Mouse (Mus musculus) skeletal muscle tissue, adult 2 months (tissue): Measurements from ENCODE around the gene Usp7.
"Not testable (repeated sequence)": the region's sequence is repeated elsewhere in the genome, so short reads cannot be mapped to it uniquely, and the experiment has no call there.

Source experiments
- DNase-seq: peaks from one replicate; pipeline ENCODE4 v3.0.0-alpha.2; 2012; ENCODE audit warnings: low read depth, low spot score

The Usp7 gene

DNA sequence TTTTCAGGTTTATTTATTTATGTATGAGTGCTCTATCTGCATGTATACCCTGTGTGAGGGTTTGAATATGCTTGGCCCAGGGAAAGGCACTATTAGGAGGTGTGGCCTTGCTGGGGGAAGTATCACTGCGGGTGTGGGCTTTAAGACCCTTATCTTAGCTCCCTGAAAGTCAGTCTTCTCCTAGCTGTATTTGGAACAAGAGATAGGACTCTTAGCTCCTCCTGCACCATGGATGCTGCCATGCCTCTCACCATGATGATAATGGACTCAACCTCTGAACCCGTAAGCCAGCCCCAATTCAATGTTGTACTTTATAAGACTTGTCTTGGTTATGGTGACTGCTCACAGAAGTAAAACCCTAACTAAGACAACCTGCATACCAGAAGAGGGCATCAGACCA is 39.8 kb downstream of the Usp7 start:
- no peak for DNase-seq

DNA sequence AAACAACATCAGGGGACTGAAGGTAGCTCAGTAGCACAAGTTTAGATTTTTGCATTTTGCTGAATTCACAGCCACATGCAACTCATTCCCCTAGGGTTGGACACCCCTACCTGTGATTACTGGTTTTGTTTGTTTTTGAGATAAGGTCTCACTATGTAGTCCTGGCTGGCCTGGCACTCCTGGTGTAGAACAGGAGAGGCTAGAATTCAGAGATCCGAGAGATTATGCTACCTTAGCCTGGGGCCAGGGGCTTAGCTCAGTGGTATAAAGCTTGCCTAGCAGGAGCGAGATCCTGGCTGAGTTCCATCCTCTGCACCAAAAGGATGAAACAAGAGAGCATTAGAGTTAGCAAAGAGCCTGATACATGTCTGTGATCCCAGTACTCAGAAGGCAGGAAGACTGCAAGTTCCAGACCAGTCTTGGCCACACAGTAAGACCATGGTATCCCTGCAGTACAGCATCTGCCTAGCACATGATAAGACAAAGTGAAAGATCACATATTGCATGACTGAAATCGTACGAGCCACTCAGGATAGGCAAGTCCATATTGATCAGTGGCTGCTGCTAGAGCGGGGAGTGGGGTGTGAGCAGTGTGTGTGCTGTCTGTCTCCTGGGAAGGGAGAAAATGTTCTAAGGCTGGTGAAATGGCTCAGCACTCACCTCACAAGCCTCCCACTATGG is 40.4 kb downstream of the Usp7 start:
- DNase-seq, result no peak

DNA sequence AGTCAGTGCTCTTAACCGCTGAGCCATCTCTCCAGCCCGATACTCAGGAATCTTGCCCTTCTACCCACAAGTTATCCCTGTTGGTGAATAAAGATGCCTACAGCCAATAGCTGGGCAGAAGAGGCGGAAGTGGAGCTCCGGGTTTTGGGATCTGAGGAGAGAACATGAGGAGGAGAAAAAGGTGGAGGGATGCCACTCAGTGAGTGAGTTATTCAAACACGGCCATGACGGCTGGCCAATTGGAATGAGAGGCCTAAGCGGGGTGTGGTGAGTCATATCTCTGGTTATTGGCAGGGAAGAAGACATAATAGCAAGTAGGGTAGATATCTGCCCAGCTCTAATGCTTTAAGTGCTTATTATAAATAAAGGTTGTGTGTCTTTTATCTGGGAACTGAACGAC is 43.2 kb downstream of the Usp7 start:
- DNase-seq, result no peak

DNA sequence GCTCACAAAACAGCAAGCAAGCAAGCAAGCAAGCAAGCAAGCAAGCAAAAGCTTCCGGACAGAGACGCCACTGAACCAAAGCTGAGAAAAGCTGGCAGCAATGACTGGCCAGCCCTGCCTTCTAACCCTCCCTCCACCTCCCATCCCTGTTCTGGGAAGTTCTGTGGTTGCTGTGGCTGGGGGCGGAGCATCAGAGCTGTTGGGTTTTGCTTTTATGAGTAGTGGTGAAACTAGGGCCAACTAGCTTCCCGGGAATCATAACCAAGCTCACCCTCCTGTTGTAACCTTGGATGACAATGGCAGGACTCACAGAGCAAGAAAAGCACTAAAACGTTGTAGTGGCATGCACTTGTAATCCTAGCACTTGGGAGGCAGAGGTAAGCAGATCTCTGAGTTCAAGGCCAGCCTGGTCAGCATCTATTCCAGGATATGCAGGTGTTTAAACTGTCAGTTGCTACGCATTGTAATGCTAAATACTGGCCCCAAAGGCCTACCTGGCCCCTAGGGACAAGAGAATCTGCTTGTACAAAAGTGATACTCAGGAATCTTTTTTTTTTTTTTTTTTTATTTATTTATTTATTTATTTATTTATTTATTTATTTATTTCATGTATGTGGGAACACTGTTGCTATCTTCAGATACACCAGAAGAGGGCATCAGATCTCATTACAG is 43.8 kb downstream of the Usp7 start:
- no peak for DNase-seq

DNA sequence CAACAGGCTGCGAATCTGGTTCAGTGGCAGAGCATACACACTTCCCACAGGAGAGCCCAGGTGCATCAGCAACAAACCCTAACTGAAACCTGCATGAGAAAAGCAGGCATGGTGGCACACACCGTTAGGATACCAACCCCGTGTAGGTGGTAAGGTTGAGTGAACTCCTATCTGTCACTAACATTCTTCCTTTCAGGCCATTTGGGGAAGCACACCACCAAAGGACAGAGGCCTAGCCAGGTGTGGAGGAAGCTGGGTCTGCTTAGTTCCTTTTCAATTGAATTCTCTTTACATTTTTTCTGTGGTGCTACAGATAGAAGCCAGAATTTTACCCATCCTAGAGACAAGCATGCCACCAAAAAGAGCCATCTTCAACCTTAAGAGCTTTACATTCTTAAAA is 44.3 kb downstream of the Usp7 start:
- DNase-seq, result no peak

DNA sequence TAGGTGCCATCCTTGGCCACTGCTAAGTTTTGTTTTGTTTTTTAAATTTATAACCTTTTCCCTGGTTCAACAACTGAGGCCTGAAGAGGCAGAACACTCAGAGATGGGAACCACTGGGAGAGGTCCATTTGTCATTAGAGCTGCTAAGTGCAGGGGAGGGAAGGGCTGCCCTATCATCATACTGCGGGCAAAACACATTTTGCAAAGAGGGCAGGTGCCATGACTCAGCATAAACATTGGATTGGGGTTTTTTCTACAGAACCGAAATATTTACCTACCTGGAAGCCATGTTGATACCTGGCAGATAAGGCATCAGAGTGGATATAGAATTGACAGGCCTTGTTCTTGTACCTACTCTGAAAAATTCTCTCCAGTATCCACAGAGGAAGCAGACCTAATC is 45.6 kb downstream of the Usp7 start:
- DNase-seq, result no peak

DNA sequence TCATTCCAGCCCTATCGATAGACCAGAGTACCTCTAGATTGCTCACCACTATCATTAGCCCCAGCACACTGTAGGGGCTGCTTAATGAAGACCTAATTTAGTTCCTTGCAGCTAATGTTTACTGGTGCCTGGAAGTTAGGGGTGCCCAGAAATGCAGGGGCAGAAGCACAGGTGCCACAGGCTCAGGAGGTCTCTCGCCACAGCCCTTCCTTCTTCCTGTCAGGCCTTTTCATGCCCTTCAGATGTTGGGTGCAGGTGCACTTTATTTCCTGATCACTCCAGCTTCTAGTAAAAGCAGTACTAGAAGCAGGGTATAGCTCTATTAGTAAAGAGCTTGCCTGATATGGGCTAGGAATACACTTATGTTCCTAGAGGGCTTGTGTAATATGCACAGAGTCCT is 46.4 kb downstream of the Usp7 start:
- DNase-seq, result no peak

DNA sequence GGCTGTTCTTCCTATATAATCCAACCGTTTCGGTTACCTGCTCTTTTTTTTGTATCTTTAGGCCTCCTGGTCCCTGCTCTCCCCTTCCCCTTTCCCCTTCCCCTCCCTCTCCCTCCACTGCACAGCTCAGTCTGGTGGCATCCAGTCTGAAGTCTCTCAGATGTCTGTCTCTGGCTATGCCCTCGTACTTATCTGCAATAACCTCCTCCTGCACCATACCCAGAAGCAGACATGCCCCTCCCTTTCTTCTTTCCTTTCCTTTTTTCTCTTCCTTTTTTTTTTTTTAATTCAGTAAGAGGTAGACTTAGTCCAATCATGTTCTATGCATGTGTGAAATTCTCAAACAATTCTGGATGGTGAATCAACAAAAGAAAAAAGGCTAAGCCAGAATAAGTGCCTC is 48.1 kb downstream of the Usp7 start:
- DNase-seq, result no peak

DNA sequence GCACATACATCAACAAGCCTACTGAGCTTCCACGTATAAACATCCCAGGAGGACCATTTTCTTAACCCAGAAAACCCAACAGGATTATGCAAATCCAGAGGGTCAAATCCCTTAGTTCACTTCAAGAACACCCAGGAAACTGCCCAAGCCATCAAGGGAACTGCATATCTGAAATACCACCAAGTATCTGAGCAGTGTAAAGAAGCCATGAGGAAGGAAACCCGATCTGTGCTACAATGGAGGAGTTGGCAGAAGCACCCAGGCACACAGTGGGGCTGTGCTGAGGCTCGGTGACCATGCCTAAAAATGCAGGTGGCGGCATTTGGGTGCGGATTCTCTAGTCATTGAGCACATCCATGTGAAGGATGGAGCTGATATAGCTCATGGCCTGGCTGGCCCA is 50.4 kb downstream of the Usp7 start:
- DNase-seq, result no peak

DNA sequence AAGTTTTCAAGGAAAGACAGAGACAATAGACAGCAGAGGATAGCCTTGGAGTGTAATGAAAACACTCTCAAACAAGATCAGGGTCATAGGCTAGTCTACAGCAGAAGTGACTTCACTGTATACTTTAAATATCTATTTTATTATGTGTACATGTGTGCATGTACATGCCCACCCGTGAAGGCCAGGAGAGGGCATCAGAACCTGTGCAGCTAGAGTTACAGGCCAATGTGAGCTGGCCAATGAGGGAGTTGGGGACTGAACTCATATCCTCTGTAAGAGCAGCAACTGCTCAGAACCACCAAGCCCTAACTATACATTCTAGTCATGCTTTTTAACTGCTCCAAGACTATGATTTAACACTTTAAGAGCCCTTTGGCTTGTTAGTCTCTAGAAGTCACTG is 51.0 kb downstream of the Usp7 start:
- DNase-seq, result no peak

DNA sequence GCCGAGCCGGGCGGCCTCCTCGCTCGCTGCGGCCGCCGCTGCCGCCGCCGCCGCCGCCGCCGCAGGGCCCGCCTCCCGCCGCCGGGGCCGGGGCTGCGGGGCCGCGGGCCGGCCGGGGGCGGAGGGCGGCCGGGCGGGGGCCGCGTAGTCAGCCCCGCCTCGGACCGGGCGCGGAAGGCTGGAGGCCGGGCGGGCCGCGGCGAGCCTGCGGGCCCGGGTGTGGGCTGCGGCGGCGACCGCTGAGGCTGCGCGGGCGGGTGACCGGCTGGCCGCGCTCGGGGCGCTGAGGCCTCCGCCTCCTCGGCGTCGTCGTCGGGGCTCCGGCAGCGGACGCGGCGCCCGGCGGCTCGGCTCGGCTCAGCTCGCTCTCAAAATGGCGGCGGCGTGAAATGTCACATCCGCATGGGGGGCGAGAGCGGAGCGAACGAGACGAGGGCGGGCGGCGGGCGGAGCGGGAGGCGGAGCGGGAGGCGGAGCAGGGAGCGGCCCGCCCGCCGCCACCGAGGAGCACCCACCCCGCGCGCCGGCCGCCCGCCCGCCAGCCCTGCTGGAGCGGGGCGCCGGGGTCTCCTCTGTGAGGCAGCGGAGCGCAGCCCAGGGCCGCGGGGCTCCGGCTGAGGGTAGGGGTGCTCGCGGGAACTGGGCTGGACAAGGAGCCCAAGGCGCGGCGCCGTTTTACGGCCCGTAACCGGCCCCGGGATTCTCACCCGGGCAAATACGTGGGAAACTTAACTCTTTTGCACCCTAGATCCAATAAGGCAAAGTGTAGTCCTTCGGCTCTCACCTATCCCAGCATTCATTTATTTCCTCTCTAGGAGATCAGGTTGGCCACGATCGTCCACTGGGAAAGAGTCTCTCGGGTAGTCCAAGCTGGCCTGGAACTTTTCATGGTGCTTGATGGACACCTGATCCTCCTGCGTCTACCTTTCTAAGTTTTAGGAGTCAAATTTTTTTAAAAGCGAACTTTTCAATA is 53.3 kb downstream of the Usp7 start:
- peak; percentile 61 for DNase-seq

DNA sequence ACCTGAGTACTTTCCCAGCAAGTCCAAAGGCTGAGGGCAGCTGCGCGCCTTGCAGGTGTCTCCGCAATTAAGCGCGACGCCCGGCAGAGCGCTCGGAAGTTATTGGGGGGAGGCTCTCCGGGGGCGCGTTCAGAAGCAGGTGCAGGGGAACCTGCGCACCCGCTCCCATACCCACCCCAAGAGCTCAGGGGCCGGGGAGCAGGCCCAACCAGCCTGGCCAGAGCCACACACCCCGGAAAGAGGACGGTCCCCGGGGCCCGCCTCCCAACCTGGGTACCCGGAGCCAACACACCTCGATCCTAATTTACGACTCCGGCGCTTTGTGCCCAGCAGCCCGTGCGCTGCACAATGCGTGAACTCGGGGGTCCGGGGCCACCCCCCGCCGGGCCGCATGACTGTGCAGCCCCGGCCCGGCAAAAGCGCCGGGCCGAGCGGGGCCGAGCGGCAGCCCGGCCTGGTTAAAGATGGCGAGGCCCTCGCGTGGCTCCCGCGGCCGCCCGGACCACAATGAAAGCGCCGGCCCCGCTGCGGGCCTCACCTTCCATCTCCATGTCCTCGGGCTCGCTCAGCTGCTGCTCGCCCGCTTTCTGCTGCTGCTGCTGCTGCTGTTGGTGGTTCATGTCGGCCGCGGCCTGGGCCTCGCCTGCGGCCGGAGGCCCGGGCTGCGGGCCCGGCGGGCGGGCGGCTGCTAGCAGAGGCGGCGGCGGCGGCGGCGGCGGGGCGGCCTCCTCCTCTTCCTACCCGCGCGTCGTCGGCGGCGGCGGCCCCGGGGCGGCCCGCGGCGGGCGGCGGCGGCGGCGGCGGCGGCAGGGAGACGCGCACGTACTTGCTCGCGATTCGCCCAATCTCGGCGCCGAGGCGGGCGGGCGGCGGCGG is 54.2 kb downstream of the Usp7 start:
- no peak for DNase-seq

DNA sequence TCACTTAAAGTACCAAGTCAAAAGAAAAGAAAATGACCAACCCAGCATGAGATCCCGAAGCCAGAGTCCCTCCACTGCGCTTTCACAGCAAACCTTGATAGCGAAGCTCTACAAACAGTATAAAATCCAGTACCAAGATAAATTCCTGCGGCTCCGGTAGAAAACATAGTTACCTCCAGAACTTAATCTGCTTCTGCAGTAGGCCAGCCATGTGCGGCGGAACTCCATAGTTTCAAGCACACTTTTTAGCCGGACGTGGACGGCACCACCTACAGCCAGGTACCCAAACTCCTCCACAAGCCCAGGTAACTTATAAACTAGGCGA is 54.8 kb downstream of the Usp7 start:
- DNase-seq, result no peak

DNA sequence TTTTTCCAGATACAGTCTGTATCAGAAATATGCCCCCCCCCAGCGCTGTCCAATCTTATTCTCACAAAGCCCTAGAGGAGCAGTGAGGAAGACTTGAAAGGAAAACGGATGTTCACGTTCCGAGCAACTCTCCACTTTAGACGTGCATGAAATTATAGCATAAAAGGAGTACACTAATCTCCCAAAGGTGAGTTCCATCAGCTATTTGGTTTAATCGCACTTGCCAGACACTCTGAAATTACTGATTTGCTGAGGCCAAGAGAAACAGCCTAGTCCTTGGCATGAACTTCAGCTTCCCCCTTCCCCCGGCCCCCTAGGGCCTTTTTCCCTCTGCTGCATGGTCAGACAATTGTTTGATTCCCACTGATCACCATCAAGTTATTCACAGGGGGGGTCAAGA is 55.4 kb downstream of the Usp7 start:
- no peak for DNase-seq

DNA sequence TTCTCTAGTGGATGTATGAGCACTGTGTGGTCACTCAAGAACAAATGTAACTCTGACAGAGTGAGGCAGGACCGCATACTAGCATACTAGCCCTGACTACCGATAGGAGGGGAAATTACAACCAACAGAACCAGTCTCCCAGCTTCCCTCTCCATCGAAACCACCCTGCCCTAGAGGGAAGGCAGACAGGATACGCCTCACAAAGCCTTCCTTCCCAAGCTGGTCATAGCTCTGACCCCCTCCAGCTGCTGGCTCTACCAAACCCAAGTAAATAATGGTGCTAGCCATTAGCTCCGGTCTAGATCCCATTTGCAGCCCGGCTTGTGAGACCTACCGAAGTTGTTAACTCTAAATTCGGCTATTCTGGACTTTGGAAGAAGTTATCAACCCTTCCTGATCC is 56.1 kb downstream of the Usp7 start:
- no peak for DNase-seq

DNA sequence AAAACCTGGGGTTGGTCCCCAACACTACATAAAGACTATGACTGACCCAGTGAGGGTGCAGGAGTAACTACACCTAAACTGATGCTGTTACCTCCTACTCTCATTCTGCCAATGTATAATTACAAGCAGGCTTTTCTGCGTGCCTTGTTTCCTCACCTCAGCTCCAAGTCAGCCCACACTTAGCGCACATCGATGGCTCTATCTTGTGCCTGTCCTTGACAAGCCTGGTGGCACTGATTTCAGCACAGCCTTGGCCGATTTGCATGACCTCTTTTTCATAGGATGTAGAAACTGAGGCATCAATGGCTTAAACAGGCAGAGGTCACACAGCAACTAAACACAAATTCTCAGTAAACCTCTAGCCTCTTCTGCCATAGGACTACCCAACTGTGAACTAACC is 57.4 kb downstream of the Usp7 start:
- DNase-seq, result no peak

DNA sequence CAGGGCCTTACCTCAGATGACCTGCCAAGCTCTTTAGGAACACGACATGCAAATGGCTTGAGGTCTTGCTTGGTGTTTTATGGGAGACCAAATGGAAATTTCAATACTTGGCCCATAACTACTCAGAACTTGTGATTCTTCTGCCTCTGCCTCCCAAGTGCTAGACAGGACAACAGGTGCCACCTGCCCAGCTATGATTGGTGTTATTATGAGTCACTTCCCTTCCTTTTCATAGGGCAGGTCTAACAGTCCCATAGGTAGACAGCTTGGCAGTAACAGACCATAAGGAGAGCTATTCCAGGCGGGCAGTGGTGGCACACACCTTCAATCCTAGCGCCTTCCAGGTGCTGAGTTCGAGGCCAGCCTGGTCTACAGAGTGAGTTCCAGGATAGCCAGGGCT is 58.5 kb downstream of the Usp7 start:
- no peak for DNase-seq

DNA sequence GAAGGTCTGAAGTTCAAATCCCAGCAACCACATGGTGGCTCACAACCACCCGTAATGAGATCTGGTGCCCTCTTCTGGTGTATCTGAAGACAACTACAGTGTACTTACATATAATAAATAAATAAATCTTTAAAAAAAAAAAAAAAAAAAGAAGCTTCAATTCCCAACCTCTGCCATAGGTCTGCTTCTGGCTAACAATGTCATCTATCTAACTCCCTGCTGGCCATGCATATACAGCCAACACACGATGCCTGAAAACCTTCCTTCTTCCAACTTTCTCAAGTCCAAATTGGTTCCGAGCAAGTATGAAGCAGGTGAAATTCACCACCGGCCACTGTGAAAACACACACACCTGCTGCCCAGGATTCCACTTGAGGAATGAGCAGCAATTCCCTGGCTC is 59.7 kb downstream of the Usp7 start:
- not testable (repeated sequence) for DNase-seq

DNA sequence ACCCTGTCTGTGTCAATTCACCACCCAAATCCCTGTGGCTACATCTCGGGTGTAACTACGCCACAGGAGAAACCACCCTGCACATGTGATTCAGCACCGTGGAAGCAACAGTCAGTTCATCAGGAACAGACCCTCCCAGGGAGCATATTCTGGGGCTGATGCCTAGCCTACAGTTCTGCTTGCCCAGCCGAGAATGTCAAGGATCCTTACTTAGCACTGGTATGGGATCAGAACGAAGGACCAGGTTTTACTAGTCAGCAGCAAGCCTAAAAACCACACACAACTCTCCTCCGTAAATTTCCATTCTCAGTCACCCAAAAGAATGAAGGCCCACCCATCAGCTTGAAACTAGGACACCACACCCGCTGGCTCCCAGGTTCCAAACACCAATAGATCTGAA is 60.5 kb downstream of the Usp7 start:
- no peak for DNase-seq

DNA sequence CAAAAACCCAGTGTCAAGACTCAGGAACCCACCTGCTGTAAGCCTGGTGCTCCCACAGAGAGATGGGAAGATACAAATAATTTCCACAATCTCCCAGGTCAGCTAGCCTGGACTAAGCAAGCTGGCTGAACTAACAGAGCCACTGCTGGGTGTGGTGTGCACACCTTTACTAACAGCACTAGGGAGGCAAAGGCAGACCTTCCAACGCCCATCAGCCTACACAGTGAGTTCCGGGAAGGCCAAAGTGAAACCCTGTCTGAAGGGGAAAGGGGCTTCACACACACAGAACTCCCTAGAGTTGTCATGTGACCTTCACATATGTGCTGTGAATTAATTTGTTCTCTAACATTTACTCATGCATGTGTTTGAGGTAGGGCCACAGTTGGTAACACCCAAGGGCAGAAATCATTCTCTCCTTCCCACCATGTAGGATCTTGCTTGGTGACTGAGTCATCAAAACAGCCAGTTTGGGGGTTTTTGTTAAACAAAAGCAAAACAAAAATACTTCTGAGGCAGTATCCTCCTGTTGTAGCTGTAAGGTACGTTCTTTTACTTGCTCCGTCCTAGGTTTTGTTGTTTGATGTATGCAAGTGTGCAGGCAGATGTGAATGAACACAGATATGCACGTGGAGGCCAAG is 63.9 kb downstream of the Usp7 start:
- no peak for DNase-seq

DNA sequence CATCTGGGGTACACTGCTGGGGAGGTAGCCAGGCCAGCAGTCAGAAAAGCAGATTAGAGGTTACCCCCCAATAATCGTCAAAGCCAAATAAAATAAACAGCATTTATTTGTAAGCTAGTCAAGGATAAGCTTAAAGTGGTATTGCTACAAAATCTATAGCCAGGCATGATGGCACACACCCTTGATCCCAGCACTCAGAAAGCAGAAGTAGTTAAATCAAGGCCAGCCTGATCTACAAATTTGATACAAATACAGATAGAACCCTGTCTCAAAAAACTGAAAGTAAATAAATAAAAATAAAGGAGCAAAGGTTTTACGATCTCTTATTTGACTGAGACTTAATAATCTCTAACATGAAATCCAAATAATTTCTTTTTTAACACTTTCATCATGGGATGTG is 66.3 kb downstream of the Usp7 start:
- no peak for DNase-seq
